Mouse (Mus musculus) retina, embryonic 14.5 days (tissue): Measurements from ENCODE around the gene Lin7c.

ENCODE experiments used
- DNase-seq: peaks from one replicate; pipeline ENCODE4 v3.0.0-alpha.2; 2015; ENCODE audit warnings: low spot score

Gene Lin7c

DNA sequence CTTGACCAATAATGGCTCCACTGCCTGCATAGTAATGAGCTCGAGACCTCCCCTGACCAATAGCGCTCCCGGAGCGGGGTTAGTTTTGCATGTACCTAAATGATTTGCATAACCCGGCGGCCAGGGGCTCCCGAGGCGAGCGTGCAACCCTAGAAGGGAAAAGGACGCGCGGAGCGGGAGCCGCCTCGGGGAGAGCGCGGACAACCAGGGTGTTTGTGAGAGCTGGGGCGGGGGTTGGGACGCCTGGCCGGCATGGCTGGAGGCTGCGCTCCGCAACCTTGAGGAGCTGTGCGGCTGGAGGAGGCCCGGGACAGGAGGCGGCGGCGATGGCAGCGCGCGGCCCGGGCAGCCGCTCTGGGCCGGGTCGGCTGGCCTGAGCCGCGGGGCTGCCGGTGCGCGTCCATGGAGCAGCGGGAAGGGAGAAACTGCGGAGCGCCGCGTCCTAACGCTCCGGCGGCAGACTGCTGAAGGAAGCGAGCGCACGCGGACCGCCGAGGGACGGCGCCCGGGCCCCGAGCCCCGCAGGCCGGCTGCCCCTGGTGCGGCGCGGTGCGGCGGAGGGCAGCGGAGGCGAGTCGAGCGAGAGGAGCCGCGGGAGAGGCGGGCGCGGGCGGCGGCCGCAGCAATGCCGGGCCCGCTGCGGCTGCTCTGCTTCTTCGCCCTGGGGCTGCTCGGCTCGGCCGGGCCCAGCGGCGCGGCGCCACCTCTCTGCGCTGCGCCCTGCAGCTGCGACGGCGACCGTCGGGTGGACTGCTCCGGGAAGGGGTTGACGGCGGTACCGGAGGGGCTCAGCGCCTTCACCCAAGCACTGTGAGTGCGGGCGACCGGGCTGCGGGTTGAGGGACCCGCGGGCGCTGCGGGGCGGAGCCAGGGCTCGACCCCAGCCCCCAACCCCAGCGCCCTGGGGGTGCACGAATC is 27.1 kb downstream of the Lin7c start, which contains the start of gene Lgr4:
Lgr4 (plus strand) TSS at position 152 of the 918 bp plus-strand sequence.
- peak; percentile 95 for DNase-seq

GRCm38 (mm10) chr2:109918592-109919262 is 28.1 kb downstream of the Lin7c start:
- DNase-seq = peak; percentile 45

DNA sequence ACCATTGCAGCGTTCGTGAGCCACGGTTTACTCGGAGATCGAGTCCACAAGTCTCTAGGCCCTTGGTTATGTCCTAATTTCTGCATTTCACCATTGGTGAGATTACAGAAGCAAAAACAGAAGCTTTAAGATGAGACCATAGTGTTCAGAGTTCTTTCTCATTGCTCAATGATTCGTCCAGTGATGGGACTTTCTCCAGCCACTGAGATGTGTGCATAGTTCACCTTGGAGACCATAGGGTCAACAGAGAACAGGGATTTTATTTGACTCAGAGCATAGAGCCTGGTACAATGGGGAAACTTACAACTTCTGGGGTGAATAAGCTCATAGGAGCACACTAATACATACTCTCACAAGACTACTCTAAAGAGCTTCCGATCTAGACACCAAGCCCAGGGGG is 29.8 kb downstream of the Lin7c start:
- no peak for DNase-seq

DNA sequence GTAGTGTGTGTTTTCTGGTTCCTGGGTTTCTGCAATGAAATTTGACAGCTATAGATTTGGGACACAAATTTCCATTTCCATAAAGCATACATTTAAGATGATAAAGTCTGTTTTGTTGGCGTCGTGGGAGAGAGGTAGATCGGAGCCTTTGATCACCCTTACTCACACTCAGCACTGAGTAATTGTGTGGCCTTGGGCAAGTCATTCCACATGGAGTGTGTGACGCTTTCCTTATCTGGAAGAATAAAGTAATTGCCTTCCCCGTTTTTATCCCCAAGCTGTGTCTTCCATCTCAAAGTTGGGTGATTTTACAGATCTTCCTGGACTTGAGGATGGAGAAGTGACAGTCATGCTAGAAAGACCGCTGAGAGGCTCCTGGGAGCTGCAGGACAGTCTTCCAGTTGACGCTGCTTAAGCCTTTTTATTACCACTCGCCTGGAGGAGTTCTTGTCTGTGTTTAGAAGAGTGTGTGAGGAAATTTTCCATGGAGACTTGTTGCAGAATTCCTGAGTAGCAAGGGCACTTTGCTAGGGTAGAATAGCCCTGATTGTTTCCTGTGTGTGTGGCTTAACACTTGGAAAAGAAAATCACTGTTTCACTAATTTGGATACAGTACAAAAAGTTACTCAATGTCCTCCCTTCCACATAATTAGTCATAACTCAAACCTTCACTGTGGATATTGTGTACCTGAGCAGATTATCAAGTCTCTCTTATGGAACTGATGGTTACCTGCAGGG is 30.8 kb downstream of the Lin7c start:
- DNase-seq = no peak

DNA sequence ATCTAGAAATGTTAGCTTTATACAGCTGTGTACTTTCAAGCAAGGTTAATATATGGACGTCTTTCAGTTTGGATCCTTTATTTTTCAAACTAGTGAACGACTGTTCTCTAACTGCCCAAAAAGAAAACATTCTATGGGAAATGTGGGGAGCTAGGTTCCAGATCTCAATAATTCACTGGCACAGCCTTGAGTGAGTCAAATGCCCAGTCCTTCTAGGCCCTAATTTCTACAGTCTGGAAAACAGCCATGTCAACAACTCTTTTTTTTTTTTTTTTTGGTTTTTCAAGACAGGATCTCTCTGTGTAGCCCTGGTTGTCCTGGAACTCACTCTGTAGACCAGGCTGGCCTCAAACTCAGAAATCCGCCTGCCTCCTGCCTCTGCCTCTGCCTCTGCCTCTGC is 31.7 kb downstream of the Lin7c start:
- no peak for DNase-seq

DNA sequence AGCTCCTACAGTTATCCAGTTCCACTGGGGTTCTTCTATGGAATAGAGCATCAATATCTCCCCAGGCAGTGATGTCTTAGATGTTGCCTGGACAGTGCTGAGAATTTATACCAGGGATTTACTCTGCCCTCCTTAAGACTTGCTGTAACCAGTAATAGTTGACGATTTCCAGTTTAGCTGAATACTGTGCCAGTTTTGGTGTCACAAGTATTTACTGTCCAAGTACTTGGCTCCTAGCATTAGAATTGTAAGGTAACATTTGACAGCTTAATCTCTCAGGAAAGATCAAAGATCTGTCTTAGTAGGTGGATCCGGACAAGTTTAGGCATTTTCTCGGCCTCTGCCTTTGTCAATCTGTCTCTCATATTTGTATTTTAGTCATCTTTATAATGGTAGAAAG is 32.4 kb downstream of the Lin7c start:
- no peak for DNase-seq

GRCm38 (mm10) chr2:109923945-109924344 is 33.3 kb downstream of the Lin7c start:
- DNase-seq = no peak

DNA sequence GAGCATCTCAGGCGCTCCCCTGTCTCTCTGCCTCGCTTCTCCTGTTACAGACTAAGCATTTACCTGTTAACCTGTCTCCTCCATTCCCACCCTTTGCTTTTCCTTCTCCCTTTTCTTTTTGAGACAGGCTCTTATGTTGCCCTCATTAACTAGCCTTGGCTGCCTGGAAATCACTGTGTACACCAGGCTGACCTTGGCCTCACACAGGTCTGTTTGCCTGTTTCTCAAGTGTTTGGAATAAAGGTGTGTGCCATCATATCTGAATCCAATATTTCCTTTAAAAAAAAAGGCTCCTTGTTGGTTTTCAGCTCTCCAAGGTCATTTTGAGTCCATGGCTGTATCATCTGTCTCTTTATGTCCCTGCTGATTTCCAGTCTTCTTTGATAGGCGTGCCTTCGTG is 36.3 kb downstream of the Lin7c start:
- DNase-seq = no peak

DNA sequence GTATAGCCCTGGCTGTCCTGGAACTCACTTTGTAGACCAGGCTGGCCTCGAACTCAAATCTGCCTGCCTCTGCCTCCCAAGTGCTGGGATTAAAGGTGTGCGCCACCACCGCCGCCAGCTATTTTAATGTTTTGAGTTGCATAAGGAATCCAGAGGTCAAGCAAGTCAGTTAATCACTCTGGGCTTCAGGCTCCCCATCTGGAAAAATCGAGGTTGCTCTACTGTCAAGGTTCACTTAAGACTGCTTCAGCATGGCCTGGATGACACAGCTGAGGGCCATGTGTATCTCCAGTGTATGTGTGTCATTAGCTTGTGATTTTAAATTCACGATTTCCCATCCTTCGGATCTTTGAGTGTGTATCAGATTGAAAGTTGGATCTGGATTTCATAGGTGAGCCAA is 36.8 kb downstream of the Lin7c start:
- no peak for DNase-seq

DNA sequence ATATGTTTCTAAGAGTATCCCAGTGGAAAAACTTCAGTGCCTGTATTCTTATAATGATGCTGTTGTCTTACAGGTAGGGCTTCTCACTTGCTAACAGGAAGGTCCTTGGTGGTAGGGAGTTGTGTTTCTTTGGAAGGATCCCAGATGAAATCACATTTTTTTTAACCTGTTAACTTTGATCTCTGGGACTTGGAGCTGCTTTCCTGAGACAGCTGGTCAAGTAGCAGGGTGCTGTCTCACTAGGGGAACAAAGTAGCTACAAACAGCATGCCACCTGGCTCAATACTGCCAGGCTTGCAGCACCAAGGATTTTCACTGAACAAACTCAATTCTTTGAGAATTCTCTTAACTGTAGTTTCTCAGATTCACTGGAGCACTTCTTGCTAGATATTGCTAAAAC is 37.2 kb downstream of the Lin7c start:
- no peak for DNase-seq

- no peak for DNase-seq
Measured at GRCm38 (mm10) chr2:109928791-109929190, 38.1 kb downstream of the Lin7c start.

DNA sequence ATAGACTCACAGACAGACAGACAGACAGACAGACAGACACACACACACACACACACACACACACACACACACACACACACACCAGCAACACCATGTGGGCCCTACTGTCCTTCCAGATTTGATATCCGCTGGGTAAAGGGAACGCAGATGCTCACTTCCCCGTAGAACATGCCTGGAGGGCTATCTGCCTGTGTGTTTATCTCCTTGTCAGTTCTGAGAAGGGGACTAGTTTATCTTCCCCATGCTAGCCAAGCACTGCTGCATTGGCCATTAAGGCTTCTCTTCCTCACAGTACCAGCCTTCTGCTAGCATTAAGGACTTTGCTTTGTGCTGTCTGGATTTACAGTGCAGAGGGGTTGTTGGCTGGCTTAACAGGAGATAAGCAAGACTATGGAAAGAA is 38.6 kb downstream of the Lin7c start:
- DNase-seq = no peak

DNA sequence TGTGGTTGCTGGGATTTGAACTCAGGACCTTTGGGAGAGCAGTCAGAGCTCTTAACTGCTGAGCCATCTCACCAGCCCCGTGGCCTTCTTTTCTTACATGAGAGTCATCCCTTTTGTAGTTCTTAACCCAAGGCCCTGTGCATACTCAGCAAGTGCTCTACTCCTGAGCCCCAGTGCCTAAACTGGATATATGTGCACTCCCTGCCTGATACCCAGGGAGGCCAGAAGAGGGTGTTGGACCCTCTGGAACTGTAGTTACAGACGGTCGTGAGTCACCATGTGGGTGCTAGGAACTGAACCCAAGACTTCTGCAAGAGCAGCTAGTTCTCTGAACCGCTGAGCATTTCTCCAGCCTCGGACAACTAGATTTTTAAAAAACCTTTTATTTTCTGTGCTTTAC is 39.7 kb downstream of the Lin7c start:
- no peak for DNase-seq

GRCm38 (mm10) chr2:109930771-109931170 is 40.1 kb downstream of the Lin7c start:
- DNase-seq = no peak

DNA sequence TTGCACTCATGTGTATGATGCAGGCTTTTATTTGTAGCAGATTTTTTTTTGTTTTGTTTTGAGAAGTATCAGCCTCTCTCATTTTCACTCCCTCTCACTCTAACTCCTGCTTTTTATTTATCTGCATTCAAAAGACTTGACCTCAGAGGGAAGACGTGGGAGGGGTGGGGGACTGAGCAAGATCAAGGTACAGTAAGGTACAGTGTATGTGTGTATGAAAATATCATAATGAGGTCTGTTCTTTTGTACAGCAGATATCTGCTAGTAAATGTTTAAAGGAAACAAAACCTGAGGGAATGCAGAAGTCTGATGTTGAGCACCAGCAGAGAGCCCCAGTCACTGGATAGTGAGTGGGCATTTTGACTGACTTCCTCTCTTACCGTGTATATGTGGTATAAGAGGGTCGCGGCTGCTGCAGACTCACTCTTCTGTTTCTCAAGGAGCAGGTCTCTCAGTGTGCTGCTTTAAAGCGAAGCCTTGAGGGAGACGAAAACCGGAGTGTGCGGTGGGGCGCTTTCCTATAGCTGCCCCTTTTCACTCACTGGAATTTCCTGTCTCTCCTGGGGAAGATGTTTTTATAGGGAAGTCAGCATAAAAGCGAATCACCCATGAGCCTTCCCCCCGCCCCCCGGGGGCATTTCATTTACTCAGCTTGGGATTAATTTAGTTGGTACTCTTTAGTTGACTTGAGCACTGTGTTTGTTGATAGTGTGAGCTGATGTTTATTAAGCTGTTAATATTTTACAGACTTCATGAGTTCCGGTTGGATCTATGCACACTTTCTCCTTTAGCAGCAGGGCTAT is 41.5 kb downstream of the Lin7c start:
- no peak for DNase-seq

DNA sequence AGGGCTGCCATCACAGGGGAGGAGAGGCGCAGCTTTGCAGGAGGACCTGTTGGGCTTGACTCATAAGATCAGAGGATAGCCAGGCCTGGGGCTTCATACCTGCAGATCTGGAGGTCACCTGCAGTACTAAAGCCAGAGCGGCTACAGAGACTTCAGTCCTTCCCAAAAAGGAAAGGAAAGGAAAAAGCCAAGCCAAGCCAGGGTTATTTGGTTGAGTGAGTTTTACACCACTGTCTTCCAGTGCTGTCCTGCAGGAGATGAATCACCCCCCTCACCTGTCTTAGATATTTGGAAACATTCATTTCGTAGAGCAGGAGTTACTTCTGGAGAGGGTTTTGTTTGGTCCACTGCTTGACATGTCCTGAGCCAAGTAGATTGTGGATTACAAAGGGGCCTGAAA is 42.5 kb downstream of the Lin7c start:
- DNase-seq = no peak

DNA sequence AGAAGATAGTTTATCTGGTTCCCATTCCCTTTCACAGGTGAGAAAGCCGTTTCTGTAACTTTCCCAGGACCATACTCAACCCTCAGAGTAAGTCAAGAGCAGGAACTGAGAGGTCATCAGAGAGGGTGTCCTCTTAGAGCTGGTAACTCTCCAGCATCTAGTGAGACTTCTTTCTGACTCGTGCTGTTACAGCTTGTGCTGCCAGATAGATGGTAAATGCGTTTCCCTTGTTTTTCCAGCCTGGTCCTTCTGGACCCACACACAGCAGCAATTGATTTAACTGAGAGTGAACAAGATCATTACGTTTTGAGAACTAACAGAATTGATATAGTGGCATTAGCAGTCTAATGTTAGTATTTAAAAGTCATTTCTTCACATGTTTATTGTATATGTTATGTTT is 43.4 kb downstream of the Lin7c start:
- DNase-seq = no peak

- no peak for DNase-seq
Measured at GRCm38 (mm10) chr2:109935194-109935593, 44.5 kb downstream of the Lin7c start.

DNA sequence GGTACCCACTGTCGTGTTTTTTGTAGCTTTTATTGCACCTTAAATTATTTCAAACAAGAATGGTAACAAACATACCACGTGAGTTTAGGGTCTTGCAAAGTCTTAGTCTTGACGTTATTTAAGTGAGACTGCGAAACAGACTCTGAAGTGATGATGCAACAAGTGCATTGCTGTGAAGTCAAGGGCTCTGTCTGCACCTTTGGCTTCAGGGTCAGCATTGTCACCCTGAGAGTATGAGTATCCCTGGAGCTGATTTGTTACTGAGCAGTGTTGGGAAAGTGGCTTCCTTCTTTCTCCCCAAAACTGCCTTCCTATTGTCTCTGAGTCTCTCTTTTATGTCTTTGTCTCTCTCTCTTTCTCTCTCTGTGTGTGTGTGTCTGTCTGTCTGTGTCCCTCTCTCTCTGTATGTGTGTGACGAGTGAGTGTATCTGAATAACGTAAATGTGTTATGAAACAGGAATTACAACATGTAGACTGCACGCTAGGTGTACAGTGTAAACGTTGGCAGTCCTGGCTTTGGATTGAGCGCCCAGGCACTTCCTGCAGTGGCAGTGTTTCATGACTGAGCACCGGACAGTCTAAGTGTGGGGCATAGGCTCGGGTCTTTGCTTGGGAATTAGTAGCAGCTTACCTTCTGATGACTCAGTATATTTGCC is 45.2 kb downstream of the Lin7c start:
- DNase-seq = no peak

GRCm38 (mm10) chr2:109936410-109936755 is 45.7 kb downstream of the Lin7c start:
- no peak for DNase-seq

DNA sequence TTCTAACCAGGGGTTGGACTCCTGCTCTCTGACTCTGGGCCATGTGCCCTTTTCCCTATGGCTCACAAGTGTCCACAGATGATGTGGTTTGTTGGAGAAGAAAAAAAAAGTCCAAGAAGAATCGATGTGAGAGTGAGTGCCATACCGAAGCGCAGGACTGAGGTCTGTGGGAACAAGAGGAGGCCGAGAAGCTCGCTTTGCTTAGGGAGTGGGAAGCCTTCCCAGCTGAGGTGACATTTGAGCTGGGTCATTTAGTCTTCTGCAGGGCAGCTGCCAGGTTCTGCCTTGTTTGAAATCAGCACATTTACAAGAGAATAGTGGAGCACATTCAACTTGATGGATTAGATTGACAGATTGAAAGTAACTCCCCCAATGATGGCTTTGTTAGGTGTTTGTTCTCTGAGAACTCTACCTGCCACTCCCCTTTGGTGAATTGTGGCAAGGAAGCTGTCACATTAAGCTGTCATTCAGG is 51.4 kb downstream of the Lin7c start:
- peak; percentile 50 for DNase-seq
